Mouse (Mus musculus) cerebellum, adult 2 months (tissue): ENCODE measurements at regions not wholly inside any gene's neighbourhood (a gene's known extent, or its start where the extent isn't known, plus 50 kb on each side); places are given as distances from the start of the nearest gene placed in this dataset.

Experiments
- CTCF ChIP-seq: fragments of 200-500 bp; IDR thresholded peaks from 2 replicates; pipeline ENCODE4 v1.5.1; 2011; ENCODE audit warnings: low read depth, mild to moderate bottlenecking, control low read depth, low read length, moderate library complexity, borderline replicate concordance; ENCODE audit not compliant: insufficient read depth
- POLR2A ChIP-seq: fragments of 200-500 bp; IDR thresholded peaks from 2 replicates; pipeline ENCODE4 v1.6.1; 2011; ENCODE audit warnings: low read length, control low read depth, borderline replicate concordance; ENCODE audit not compliant: insufficient read depth

- TF ChIP-seq CTCF (no peak), POLR2A (no peak)
Measured at GRCm38 (mm10) chr13:54286616-54287015, 84.5 kb upstream of the Cplx2 start.
